Mouse (Mus musculus) induced T-regulatory cell, adult 2 months (primary cell): Measurements from ENCODE around the gene Gm37240.

ENCODE experiments used
- DNase-seq: peaks from one replicate; pipeline ENCODE4 v3.0.0-alpha.2; 2012; ENCODE audit warnings: low read depth

Gene Gm37240

DNA sequence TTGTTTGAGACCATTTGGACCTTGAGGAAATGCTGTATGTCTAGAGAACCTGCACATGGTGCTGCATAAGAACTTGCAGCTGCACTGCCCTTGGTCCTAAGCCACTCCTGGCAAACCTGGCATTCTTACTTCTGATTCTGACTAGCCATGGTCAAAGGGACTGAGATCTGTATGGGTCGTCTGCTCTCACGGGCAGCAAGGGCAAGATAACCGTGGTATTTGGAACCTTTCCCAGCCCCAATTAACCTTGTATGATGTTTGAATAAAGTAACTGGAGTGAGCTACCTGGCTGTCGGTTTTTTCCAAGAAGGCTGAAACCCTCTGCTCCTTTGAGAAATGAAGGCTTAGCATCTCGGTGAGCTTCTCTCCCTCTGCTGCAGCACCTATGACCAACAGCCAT, 8.4 kb downstream of the Gm37240 start:
- no peak for DNase-seq

DNA sequence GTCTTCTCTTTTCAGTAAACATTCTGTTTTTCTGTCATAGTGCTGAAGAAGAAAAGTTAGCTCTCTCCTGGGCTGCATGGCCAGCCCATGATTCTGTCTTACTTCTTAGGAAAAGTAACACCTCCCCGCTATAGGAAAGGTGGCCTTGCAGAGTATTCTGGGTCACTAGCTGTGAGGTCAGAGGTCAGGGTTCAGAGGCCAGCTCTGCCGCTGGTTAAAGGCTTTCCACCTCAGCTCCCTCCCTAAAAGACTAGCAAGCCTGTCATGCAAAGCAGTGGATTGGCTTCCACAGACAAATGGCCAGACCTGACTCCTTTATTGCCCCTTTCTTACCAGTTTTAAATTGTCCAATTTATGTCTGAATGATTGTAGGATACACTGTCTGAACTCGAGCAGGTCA, 23.3 kb downstream of the Gm37240 start:
- DNase-seq = no peak

DNA sequence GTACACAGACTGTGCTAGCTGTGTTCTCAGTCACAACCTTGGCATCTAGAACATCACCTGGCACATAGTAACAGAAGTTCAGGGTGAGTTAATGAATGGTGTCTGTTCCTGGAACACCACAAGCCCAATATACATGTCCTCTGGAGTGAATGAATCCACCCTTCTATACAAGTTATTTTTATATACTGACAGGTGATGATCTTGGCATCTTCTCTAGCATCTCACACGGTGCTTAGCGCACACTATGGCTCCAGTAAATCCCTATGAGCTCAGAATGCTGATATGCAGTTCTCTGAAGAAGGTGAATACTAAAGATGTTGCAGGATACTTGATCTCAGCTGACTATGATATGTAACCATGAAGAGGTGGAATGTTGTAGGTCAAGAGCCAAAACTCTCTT, 24.4 kb downstream of the Gm37240 start:
- no peak for DNase-seq

DNA sequence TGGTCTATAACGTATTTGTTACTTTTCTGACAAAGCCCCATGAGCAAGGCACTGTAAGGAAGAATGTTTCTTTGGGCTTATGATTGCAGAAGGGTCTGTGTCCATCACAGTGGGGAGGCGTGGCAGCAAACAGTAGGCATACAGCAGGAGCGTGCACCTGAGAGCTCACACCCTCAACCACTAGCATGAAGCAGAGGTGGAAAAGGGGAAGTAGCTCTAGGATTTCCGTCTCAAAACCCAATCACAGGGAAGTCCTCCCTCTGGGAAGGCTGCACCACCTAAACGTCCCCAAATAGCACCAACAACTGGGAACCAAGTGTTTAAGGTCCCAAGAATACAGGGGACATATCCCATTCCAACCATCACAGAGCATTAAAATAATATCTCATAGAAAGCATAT, 26.3 kb downstream of the Gm37240 start:
- no peak for DNase-seq

DNA sequence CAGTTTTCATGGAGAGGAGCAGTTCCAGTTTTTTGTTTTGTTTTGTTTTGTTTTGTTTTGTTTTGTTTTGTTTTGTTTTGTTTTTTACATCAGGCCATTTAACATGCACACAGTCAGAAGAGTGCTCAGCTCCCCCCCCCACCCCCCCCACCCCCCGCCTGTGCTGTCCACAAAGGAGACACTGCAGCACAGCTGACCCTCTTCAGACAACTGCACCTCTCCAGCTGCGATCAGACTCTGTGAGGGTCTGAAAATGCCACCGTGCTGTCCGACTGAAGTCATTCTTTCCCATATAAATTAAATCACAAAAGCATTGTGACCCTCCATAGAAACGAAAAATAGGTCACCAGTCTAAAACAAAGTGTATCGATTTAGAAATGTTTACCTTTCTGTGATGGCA, 28.0 kb downstream of the Gm37240 start:
- no peak for DNase-seq

DNA sequence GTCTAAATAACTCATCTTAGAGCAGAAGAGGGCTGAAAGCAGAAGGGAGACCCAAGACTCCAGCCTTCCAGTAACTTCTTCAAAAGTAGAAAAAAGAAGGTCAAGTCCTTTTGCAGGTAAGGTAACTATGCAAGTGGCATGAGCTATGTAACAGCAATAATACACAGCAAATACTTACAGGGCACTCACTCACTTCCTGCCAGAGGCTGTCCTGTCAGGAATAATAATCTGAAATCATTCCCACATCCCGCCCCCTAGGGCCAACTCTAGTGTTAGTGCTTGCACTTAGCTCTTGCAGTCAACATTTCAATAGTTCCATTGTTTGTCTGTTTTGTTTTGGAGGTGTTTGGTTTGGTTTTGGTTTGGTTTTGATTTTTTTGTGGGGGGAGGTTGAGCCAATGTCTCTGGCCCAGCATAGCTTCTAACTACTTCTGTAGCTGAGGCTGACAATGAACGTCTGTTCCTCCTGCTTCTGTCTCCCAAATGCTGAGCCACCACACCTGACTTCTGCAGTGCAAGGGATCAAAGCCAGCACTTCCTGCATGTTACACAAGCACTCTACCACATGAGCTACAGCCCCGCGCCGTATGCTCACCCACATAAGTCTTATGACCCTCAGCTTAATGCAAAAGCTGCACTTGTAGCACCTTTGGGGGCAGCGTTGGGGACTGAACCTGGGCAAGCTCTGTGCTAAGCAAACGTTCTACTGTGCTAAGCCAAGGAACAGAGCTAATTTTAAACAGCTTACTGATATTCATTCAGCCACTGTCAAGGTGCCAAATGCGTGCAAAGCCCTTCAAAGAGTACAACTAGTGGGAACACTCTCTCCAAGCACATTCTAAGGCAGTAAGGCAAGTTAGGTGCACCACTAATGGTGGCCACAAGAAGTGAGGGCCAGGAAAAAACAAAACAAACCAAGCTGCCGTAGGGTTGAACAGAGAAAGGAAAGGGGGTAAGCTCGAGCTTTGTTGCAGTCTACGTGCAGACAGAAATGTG, 28.9 kb downstream of the Gm37240 start:
- DNase-seq = no peak

DNA sequence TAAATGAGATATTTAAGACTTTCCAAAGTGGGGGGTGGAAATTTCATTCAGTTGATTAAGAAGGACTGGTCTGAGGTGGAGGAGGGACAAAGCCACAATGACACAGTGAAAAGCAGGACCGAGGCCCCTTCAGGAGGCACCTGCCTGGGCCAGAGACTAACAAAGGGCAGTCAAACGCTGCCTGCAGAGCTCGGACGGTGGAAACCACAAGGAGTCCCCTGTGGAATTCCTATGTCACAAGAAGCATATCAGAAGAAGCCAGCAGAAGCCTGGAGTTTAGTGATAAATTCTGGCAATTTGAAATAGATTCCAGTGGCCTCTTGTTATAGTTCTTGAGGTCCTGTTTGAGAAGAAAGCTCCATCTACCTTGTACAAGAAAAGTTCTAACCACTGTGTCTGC, 30.2 kb downstream of the Gm37240 start:
- DNase-seq = no peak

DNA sequence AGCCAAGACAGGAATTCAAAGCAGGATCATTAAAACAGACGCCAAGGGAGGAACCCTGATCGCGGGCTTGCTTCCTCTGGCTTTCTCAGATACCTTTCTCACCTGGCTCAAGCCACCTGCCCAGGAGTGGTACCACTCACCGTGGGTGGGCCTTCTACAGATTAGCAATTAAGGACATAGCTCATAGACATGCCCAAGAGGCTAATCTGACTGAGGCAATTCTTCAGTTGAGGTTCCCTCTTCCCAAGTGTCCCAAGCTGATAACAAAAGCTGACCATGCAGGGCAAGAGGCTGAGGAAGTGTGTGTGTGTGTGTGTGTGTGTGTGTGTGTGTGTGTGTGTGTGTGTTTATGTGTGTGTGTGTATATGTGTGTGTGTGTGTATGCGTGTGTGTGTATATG, 31.4 kb downstream of the Gm37240 start:
- DNase-seq = no peak

DNA sequence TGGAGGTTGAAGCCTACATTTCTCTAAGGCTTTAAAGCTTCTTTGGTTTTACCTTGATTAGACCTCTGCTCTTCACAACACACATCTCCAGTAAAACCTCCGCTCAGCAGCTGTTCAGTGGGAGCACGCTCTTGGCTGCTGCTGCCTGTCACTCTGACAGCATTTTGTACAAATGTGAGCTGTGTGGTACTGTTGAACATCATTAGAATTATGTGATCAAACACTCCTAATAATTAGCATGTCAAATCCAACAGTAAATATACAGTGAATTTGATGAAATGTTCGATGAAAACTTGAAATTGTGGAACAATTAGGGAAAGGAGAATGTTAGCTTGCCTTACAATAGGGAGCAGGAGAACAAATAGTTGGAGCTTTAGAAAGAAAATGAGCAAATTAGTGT, 32.3 kb downstream of the Gm37240 start:
- DNase-seq = no peak

DNA sequence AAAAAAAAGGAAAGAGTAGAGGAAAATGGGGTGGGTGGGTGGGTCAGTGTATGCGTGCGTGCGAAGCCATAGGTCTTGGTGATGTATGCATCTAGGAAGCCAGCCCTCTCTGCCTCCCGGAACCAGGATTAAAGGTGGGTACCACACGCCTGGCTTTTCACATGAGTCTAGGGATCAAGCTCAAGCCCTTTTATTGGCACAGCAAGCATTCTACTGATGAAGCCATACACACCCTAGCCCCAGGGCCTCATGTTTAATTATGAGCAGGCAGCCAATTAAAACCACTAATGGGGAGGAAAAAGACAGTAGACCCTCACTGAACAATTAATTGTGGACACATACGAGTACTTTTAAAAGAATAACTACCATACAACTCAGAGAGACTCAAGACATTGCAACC, 33.2 kb downstream of the Gm37240 start:
- DNase-seq = no peak

DNA sequence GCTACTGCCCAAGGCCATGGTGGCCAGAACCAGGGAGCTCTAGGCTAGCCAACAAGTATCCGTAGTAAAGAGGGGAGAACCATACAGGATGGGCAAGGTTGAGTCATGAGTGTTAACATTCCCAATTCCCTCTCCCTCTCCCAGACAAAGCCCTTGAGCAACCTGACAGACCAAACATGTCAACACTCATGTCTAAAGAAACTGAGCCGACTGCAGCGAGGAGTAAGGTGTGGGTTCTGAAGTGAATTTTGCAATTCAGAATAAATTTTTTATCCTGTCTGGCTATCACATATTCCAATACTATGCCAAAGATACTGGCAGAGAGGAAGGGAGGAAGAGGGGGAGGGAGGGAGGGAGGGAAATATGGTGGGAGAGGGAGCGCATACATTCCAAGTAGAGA, 33.6 kb downstream of the Gm37240 start:
- DNase-seq = no peak

DNA sequence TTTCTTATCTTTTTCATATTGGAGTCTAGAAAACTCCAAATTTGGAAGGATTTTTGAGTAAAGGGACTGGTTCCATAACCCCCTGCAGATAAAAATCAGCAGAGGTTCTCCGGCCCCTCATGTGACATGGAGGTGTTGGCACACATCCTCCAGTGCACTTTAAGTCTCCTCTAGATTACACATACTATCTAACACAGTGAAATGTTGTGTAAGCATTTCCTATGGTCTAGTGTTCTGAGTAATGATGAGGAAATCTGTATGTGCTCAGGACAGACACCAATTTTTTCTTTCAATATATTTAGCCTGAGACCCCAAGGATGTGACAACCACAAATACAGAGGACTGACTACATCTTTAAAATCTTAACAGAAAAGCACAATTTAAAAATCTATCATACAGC, 37.2 kb downstream of the Gm37240 start:
- no peak for DNase-seq

DNA sequence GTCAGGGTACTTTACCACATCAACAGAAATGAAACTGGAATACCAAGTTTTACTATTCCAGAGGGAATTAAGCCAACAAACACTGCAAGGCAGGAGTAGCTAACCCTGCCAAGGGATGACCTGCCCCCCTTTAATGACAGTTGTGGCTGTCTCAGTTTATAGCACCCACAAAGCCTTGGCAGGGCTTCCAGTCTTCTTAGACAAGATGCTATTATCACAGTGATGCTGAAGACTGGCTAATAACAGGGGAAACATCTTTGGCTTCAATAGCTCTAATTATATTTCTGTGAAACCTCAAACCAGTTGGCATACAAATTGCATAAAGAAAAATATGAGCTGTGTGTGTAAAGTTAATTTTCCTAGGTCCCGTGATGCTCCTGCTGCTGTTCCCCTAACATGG, 41.0 kb downstream of the Gm37240 start:
- DNase-seq = no peak

DNA sequence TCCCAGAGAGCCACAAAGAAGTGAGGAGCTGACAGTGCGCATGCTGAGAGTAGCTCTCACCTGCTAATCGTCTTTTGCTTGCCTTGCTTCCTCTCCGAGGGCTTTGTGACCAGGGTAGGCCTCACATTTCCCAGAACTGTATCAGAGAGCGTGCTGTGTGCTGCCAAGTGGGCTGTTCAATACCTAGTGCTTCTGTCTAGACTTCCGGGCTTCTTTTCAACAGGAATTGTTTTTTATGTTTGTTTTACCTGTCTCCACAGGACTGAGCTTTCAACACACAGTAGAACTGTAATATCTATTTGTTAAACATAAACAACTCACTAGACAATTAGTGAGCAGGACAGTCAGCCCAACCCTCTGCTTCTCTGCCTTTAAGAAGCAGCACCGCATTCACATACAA, 42.0 kb downstream of the Gm37240 start:
- DNase-seq = no peak

DNA sequence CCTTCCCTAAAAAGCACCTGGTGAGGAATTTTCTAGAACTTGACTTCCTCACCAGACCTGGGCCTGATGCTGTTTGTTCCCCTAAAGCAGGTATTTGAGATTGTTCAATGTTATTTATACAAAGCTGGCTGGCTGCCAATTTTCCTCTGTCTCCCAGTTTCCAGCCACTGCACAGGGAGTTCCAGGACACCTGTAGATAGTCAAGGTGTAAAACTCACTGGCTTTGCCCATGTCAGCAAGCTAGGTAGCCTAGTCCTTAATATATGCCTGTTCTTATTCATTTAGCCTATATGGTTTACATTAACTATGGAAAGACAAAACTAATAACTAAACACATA, 44.5 kb downstream of the Gm37240 start:
- no peak for DNase-seq

DNA sequence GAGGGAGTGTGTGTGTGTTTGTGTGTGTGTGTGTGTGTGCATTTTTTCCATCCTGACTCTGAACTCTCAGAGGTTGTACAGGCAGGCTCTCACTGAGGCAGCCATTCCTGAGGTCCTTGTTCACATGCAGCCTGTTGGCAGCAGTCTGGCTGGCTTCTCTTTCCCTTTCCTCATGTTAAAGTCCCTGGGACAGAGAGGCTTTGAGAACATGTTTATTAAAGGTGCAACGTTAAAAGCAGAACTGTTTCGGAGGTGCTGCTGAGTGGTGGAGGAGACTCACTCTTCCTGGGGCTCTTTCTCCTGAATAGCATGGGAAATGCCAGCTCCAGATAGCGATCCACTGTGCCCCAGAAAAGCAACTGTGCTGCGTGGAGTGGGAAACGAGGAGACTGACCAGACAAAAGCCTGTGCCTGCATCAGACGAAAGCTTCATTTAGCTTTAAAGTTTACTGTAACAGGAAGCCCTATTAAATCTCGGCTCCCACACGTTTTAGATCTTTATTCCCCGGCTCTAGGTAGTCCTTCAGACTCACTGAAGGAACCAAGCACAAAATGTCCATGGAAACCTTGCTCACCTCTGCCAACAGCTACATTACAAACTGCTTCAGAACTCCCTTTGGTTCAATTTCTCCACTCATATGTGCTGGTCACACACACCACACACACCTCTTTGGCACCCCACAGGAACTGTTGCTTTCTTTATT, 45.0 kb downstream of the Gm37240 start:
- DNase-seq = no peak

DNA sequence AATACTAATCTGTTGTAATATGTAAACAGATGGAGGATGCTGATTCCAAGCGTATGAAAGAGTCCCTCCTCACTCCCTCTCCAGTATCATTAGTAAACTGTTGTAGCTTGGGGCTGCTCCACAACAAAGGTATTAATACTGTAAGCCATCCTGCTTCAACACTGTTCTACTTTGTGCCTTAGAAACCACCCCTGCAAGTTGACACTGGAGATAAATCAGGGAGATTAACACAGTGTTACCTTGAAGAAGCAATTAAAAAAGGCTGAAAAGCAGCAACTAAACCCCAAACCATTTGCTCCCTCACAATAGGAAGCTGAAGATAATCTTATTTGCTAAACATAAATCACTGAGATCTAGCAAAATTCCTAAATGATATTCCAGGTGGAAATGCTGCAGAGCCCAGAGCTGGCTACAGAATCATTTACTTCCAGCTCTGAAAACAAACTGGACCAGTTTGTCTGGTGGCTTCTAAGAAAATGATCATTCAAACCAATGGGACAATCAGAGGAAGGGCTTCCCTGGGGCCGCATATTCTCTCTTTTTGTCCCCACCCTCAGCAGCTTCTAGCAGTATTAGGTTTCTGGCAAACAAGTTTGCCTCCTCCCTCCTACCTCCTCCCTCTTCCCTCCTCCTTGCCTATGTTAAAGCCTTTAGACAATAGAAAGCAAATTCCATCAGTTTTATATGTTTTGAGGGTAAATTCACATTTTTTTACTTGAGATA, 45.7 kb downstream of the Gm37240 start:
- no peak for DNase-seq

DNA sequence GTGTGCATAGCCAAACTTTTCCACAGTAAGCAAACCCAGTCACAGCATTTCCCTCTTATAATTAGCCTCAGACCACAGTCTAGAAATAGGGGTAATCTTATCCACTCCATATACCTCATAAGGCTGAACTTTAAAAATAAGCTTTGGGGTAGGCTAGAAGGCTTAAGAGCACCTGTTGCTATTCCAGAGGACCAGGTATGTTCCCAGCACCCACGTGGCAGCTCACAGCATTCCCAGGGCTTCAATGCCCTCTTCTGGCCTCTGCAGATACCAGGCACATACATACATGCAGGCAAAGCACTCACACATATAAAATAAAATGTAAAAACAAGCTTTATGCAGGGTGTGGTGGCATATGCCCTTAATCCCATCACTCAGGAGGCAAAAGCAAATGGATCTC, 53.7 kb downstream of the Gm37240 start:
- DNase-seq = no peak

DNA sequence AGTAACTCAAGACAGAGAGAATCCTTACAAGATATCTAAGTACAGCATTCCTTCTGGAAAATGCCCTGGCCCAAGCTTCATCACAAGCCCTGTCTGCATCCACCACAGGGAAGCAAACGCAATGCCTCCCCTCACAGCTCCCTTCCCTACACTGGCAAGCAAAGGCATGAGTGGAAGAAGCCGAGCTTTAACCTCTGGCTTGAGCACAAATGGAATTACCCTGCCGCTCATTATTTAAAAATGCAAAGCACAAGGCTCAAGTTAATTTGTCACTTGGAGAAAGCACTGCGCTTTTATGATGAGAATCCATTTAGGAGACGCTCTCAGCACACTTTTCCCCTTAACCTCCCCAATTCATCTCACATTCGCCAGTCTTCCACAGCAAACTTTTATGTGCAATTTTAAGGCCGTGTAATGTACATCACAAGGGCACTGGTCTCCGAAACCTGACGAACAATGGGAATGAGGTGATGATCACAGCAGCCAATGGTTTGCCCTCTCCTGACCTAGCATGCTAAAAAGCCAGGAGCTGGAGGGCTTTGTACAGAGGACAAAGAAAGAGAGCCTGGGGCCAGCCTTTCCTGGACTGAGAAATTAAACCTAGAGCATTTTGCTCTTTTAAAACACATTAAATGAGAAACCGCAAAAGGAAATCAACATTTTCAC, 54.7 kb downstream of the Gm37240 start:
- no peak for DNase-seq

DNA sequence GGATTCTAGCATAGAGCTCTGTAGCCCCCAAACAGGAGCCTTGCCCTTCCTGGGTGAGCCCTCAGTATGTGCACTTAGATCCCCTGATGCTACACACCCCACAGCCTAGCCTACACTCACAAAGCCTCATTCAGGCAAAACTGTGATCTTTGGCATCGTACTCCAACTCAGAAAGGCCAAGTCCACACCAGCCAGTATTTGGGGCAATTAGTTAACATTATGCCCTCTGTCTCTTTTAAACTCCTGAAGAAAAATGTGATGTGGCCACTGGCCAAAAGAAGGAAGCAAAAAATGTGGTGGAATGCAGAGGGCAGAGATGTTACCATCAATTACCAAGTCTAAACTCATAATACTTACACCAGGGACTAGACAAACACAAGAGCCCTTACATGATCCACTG, 55.5 kb downstream of the Gm37240 start:
- DNase-seq = no peak

DNA sequence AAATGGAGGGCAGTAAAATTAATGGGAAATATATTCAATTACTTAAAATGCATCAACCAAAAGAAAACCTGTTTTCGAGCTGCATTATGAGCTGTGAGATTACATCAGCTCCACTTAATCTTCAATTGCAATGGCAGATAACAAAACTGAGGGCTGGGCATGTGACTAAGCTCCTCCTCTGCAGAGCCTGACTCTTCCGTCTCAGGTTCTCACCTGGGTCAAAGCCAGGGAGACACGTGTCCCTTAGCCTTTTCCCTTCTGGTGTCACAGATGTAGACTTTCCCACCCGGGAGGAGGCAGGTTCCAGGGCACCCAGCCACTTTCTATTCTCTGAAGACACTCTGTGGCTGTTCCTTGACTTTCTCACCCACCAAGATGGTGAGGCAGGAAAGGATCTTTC, 58.3 kb downstream of the Gm37240 start:
- DNase-seq = no peak

DNA sequence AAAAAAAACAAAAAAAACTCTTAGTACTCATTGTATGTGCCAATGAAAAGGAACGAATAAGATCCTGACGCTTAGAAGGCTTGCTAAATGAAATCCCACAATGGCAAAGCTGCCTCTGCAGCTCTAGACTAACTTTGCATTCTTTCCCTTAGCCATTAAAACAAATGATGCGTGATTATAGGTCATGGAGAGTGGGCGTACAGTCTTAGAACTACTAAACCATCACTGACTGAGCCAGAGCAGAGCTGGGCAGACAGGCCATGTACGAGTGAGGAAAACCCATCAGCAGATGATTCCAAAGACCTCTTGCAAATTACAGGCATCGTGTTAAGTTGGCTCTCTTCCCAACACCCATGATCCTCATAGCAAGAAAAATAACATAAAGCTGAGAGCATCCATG, 59.5 kb downstream of the Gm37240 start:
- DNase-seq = no peak
